Mouse (Mus musculus) CH12.LX (cell line): ENCODE measurements around the gene Zscan5b. TPM values are rescaled to one million over a fixed set of nuclear protein-coding genes. Genes with fewer than 3 reads are reported as not detected.

Experiments used
- DNase-seq: peaks from one replicate; pipeline ENCODE4 v3.0.0-alpha.2; 2013; ENCODE audit errors: extremely low read depth
- H3K27ac ChIP-seq: 2 replicates; pipeline ENCODE4 v1.5.1; 2012; ENCODE audit warnings: low read depth, mild to moderate bottlenecking, control low read depth, moderate library complexity; ENCODE audit not compliant: insufficient read depth
- H3K27me3 ChIP-seq: replicated peaks from 2 replicates; pipeline ENCODE3; 2012; ENCODE audit warnings: inconsistent platforms
- H3K36me3 ChIP-seq, 2 experiments: replicated peaks in 1 of 2; 2 replicates each; pipeline versions ENCODE3 to v1.6.1; 2012; ENCODE audit warnings: inconsistent platforms in 1 of 2, low read length in 1 of 2, mild to moderate bottlenecking in 1 of 2, mixed read lengths in 1 of 2, moderate library complexity in 1 of 2; ENCODE audit not compliant: control insufficient read depth in 1 of 2, insufficient read depth in 1 of 2
- H3K4me1 ChIP-seq, 2 experiments: 2 replicates each; pipeline ENCODE4 v1.6.1; 2012; ENCODE audit warnings: inconsistent platforms in 1 of 2, moderate library complexity in 1 of 2; ENCODE audit not compliant: insufficient read depth in 2 of 2, control insufficient read depth in 1 of 2
- H3K4me2 ChIP-seq: 2 replicates; pipeline ENCODE4 v1.6.1; 2012; ENCODE audit warnings: low read depth, mild to moderate bottlenecking, control low read depth; ENCODE audit not compliant: poor library complexity, insufficient read depth, severe bottlenecking
- H3K4me3 ChIP-seq, 3 experiments: fragments of 150-350 bp in 1 of 3; sonication (generic) in 1 of 3; replicated peaks in 1 of 3; 2 replicates each; pipeline versions ENCODE3 to v1.5.1; 2011 to 2012; ENCODE audit warnings: low read depth in 2 of 3, low read length in 2 of 3, mild to moderate bottlenecking in 2 of 3, moderate library complexity in 2 of 3, control low read depth in 1 of 3, improper control_type of control experiment in 1 of 3, inconsistent platforms in 1 of 3, mixed read lengths in 1 of 3; ENCODE audit not compliant: poor library complexity in 1 of 3
- H3K79me2 ChIP-seq: replicated peaks from 2 replicates; pipeline ENCODE4 v1.6.1; 2012; ENCODE audit warnings: mild to moderate bottlenecking, moderate library complexity; ENCODE audit not compliant: control insufficient read depth, poor library complexity, insufficient read depth, severe bottlenecking; ENCODE audit errors: extremely low read depth
- H3K9ac ChIP-seq: 2 replicates; pipeline ENCODE4 v1.6.1; 2012; ENCODE audit warnings: low read depth, mild to moderate bottlenecking, control low read depth, moderate library complexity; ENCODE audit not compliant: insufficient read depth
- H3K9me3 ChIP-seq: replicated peaks from 2 replicates; pipeline ENCODE3; 2012; ENCODE audit warnings: low read length, inconsistent platforms, mixed read lengths
- BHLHE40 ChIP-seq: IDR thresholded peaks from 2 replicates; pipeline ENCODE4 v1.6.1; 2011; ENCODE audit warnings: mild to moderate bottlenecking, low read depth, low read length, improper control_type of control experiment
- CHD2 ChIP-seq: IDR thresholded peaks from 2 replicates; pipeline ENCODE4 v1.6.1; 2011; ENCODE audit warnings: low read length, improper control_type of control experiment
- CTCF ChIP-seq, 2 experiments: IDR thresholded peaks in 1 of 2; conservative IDR thresholded peaks in 1 of 2; 2 replicates each; pipeline ENCODE4 v1.5.1; 2011 to 2012; ENCODE audit warnings: low read depth in 2 of 2, low read length in 2 of 2, improper control_type of control experiment in 1 of 2, inconsistent platforms in 1 of 2, mild to moderate bottlenecking in 1 of 2, moderate library complexity in 1 of 2
- ELF1 ChIP-seq: IDR thresholded peaks from 2 replicates; pipeline ENCODE4 v1.6.1; 2014; ENCODE audit warnings: low read depth, mild to moderate bottlenecking, inconsistent platforms, low read length, improper control_type of control experiment
- GABPA ChIP-seq: IDR thresholded peaks from 2 replicates; pipeline ENCODE4 v1.6.1; 2012; ENCODE audit warnings: low read depth, low read length, improper control_type of control experiment, inconsistent platforms; ENCODE audit not compliant: insufficient replicate concordance
- HCFC1 ChIP-seq: IDR thresholded peaks from 2 replicates; pipeline ENCODE4 v1.6.1; 2012; ENCODE audit warnings: low read depth, mild to moderate bottlenecking, inconsistent platforms, low read length, improper control_type of control experiment
- IRF4 ChIP-seq: IDR thresholded peaks from 2 replicates; pipeline ENCODE4 v1.6.1; 2014; ENCODE audit warnings: low read depth, mild to moderate bottlenecking, inconsistent platforms, low read length, improper control_type of control experiment
- KAT2A ChIP-seq: IDR thresholded peaks from 2 replicates; pipeline ENCODE4 v1.6.1; 2012; ENCODE audit warnings: low read length, improper control_type of control experiment, inconsistent platforms; ENCODE audit not compliant: insufficient replicate concordance
- MAX ChIP-seq: IDR thresholded peaks from 2 replicates; pipeline ENCODE4 v1.6.1; 2011; ENCODE audit warnings: low read length, improper control_type of control experiment
- MXI1 ChIP-seq: IDR thresholded peaks from 2 replicates; pipeline ENCODE4 v1.6.1; 2011; ENCODE audit warnings: mild to moderate bottlenecking, low read depth, low read length, improper control_type of control experiment
- NELFE ChIP-seq: IDR thresholded peaks from 2 replicates; pipeline ENCODE4 v1.6.1; 2011; ENCODE audit warnings: low read depth, low read length, improper control_type of control experiment
- POLR2A ChIP-seq: IDR thresholded peaks from 2 replicates; pipeline ENCODE4 v1.6.1; 2011; ENCODE audit warnings: low read depth, mild to moderate bottlenecking, improper control_type of control experiment, low read length
- POLR2AphosphoS2 ChIP-seq: IDR thresholded peaks from 2 replicates; pipeline ENCODE4 v1.6.1; 2011; ENCODE audit warnings: low read depth, low read length, improper control_type of control experiment
- RAD21 ChIP-seq: IDR thresholded peaks from 2 replicates; pipeline ENCODE4 v1.6.1; 2011; ENCODE audit warnings: low read depth, mild to moderate bottlenecking, low read length, improper control_type of control experiment, moderate library complexity
- SIN3A ChIP-seq: IDR thresholded peaks from 2 replicates; pipeline ENCODE4 v1.6.1; 2012; ENCODE audit warnings: low read length, improper control_type of control experiment, inconsistent platforms
- SMC3 ChIP-seq: IDR thresholded peaks from 2 replicates; pipeline ENCODE4 v1.6.1; 2011; ENCODE audit warnings: low read depth, low read length, improper control_type of control experiment
- TBP ChIP-seq: conservative IDR thresholded peaks from 2 replicates; pipeline ENCODE4 v1.6.1; 2011; ENCODE audit warnings: low read depth, low read length, improper control_type of control experiment
- TCF12 ChIP-seq: IDR thresholded peaks from 2 replicates; pipeline ENCODE4 v1.6.1; 2014; ENCODE audit warnings: low read depth, mild to moderate bottlenecking, inconsistent platforms, low read length, improper control_type of control experiment
- UBTF ChIP-seq: IDR thresholded peaks from 2 replicates; pipeline ENCODE4 v1.6.1; 2012; ENCODE audit warnings: low read depth, mild to moderate bottlenecking, inconsistent platforms, low read length, improper control_type of control experiment, moderate library complexity
- ZMIZ1 ChIP-seq: IDR thresholded peaks from 2 replicates; pipeline ENCODE4 v1.6.1; 2012; ENCODE audit warnings: low read depth, mild to moderate bottlenecking, inconsistent platforms, low read length, improper control_type of control experiment
- dilution Hi-C: fragments of 300-500 bp; cut with MboI; formaldehyde crosslinking; loops from 2 replicates; pipeline ENCODE4 v1.14.3; 2020; ENCODE audit warnings: low sequenced_read_pairs; ENCODE audit not compliant: extremely low pct_unique_long_range_greater_than_20kb, extremely low pct_ligation_motif_present
- in situ Hi-C: fragments of 300-500 bp; cut with MboI; formaldehyde crosslinking; loops from 3 replicates; pipeline ENCODE4 v1.14.3; 2019; ENCODE audit warnings: low sequenced_read_pairs, low pct_ligation_motif_present, low pct_unique_long_range_greater_than_20kb, mixed read lengths
- polyA plus RNA-seq: library from polyadenylated mRNA; unstranded; fragments of >175 nt; gene quantifications from 2 replicates; pipeline ENCODE4 v1.2.1, GENCODE M21; 2012; ENCODE audit warnings: low read depth; ENCODE audit not compliant: insufficient read length
- total RNA-seq, 2 experiments: library from RNA; depleted of rRNA; stranded (reverse); fragments of 300-350 nt in 1 of 2; fragments of >200 nt in 1 of 2; gene quantifications; 2 replicates each; pipeline ENCODE4 v1.2.3; 2012 to 2014

The Zscan5b gene
- total and polyA plus RNA-seq, 3 experiments: not detected

DNA sequence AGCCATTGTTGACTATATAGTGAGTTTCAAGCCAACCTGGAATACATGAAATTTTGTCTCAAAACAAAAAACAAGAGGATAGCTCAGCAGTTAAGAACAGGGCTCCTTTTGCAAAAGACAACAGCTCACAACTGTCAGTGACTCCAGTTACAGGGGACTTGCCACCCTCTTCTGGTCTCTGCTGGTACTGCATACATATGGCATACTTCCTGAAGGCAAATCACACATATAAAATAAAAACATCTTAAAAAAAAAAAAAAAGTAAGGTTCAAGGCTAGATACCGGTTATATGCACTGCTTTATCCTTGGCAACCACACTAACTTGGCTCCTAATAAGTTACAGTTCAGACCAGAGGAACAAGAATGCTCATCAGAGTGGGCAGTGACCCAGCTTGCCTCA lies 60.7 kb downstream of the Zscan5b start (continued):
- no peak for TF ChIP-seq MAX
- TF ChIP-seq SIN3A: 0 out of 2 replicates have a peak, but pooled peaks have one; percentile 10
- peak; percentile 77 for TF ChIP-seq RAD21
- no peak; the same call in 1 of the 2 replicates for TF ChIP-seq NELFE

DNA sequence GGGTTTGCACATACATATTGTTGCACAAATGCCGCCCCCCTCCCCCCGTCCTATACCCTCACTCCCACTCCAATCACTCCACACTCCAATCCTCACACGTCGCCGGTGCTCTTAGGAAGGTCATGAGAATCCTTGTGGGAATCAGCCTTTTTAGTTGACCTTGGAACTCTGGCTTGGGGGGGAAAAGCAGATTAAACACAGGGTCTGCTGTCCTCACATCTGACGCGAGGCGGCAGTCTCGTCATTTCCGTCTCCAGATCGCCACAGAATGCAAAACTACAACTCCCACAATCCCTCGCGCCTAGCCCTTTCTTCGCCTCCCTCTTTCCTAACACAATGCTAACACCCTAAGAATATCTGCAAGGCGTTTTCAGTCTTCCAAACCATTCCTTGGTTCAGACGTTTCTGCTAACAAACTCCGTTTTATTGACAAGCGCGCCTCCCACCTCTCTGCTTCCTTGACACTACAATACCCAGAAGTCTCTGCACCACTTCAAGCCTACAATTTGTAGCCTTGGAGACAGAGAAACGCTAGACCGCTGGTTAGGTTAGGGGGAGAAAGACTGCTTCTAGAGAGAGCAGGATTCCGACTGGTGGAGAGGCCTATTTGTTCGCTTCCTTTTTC lies 61.5 kb downstream of the Zscan5b start:
- H3K36me3 ChIP-seq: peaks cover 0 to 5% of the 10 kb centered on the region in 2 experiments
- H3K27ac ChIP-seq: peak overlapping the region; percentile 50
- dilution Hi-C loops: no loop called here
- H3K4me1 ChIP-seq: peaks cover 11 to 25% of the 10 kb centered on the region in 2 experiments; a peak in 3 of 4 replicates
- in situ Hi-C loops: loop anchor here (25.0 kb wide), 1 partner anchor 104 kb away; the partner anchor contains the start of genes Smim17 and Zfp28
- peak overlapping the region; percentile 72 for H3K9ac ChIP-seq
- TF ChIP-seq RAD21: peak; percentile 44
- no peak; the same call in 1 of the 2 replicates for TF ChIP-seq CHD2
- no peak for TF ChIP-seq UBTF
- TF ChIP-seq HCFC1: peak; percentile 97
- peak; percentile 49 for TF ChIP-seq MXI1
- 0 out of 2 replicates have a peak, but pooled peaks have one; percentile 63 for TF ChIP-seq ZMIZ1
- 0 out of 2 replicates have a peak, but pooled peaks have one; percentile 13 for TF ChIP-seq TCF12
- TF ChIP-seq TBP: 0 out of 2 replicates have a peak, but pooled peaks have one; percentile 42
- TF ChIP-seq KAT2A: peak; percentile 88; the same call in 1 of the 2 replicates
- TF ChIP-seq POLR2AphosphoS2: no peak
- TF ChIP-seq GABPA: peak; percentile 31; the same call in 1 of the 2 replicates
- peak; percentile 75; the same call in 1 of the 2 replicates for TF ChIP-seq ELF1
- peak in 1 of 2 experiments; percentile 66; a peak in 2 of 4 replicates for TF ChIP-seq CTCF (conservative IDR thresholded peaks at IDR 0.05 in 1 of 2, IDR thresholded peaks at IDR 0.05 in 1 of 2; ENCODE audit: low read depth in 2 of 2, low read length in 2 of 2)
- TF ChIP-seq POLR2A: peak; percentile 64
- DNase-seq: peak; percentile 82
- H3K27me3 ChIP-seq: no peaks in the 10 kb centered on the region
- peak overlapping the region; percentile 66 to 84 (median 72) for H3K4me3 ChIP-seq
- H3K79me2 ChIP-seq: no peaks in the 10 kb centered on the region; the same call in 1 of the 2 replicates
- H3K4me2 ChIP-seq: peak overlapping the region; percentile 72
- H3K9me3 ChIP-seq: no peaks in the 10 kb centered on the region

DNA sequence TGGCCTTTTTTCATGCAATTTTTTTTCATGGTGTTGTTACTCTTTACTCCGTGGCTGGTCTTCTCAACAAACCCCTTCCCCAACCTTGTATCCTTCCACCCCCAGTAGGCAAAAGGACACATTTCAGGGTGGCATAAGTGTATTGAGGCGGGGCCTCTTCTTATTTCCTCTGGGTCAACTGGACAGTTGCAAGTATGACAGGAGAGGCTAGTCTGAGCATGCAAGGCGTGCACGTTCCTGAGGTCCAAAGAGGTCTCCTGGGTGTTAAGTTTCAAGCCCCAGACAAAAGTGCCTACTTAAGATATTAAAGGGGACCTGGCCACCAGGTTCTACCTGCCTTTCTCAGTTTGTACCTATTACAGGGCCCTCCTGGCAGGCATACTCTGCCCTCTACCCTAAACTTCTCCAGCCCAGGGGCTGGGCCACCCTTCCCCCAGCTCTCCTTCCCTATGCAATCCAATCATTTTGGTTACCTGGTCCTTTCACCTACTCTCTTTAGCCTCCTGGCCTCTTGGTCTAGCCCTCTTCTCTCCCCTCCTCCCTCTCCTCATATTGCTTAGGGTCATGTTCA lies 62.4 kb downstream of the Zscan5b start:
- Histone ChIP-seq H3K4me1 (peaks cover 11 to 25% of the 10 kb centered on the region in 2 experiments; a peak in 3 of 4 replicates), H3K79me2 (no peaks in the 10 kb centered on the region; the same call in 1 of the 2 replicates), H3K4me2 (no peak overlapping the region), H3K27ac (no peak overlapping the region), H3K9ac (no peak overlapping the region), H3K9me3 (no peaks in the 10 kb centered on the region), H3K27me3 (no peaks in the 10 kb centered on the region), H3K4me3 (no peak overlapping the region), H3K36me3 (peaks cover 0 to 5% of the 10 kb centered on the region in 2 experiments)
- in situ Hi-C loops (loop anchor here (25.0 kb wide), 1 partner anchor 103 kb away; the partner anchor contains the start of genes Smim17 and Zfp28), dilution Hi-C loops (no loop called here)
- DNase-seq: no peak
- TF ChIP-seq KAT2A: no peak
- no peak for TF ChIP-seq POLR2A
- no peak for TF ChIP-seq UBTF
- no peak for TF ChIP-seq SIN3A
- no peak for TF ChIP-seq IRF4
- TF ChIP-seq MAX: no peak
- TF ChIP-seq BHLHE40: peak; percentile 56; the same call in 1 of the 2 replicates
- no peak for TF ChIP-seq SMC3
- peak; percentile 56; the same call in 1 of the 2 replicates for TF ChIP-seq ZMIZ1
- TF ChIP-seq CHD2: no peak
- TF ChIP-seq NELFE: no peak
